Mouse (Mus musculus): ENCODE measurements at regions not wholly inside any gene's neighbourhood (a gene's known extent, or its start where the extent isn't known, plus 50 kb on each side); places are given as distances from the start of the nearest gene placed in this dataset.

DNA sequence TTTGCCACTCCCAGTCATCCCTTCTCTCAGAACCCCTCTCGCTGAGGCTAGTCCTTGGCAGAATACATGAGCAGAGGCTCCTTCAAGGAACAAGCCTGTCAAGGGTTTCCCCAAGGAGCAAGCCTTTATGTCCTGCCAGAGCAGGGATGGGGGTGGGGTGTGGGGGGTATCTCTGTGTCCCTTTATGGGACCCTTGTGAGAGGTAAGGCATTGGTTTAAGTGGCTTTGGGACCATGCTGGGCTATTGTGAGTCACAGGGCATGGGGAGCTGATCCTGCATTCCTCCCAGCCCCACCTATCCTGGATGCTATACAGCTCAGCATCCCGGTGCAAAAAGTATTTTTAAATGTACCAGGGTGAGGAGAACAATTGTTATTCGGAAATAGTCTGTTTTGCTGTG, 641.1 kb upstream of the Fam19a5 start:
- no peak for DNase-seq (ENCODE audit: low spot score in 2 of 2)

DNA sequence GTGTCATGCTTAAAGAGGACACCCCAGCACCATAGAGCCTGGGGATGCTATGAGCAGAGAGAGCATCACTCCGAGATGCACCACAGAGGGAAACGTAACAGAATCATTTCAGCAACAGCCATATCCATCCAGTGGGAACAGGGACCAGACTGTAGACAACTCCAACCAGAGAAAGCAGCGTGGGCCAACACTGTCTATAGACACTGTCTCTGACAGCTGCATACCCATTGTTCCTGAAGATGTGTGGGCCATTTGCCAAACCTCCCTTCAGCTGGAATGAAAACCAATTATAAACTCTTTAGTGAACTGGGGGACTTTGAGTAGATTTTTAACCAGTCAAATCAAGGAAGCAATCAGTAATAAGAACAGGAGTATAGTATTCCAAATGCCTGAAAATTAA, 630.8 kb upstream of the Fam19a5 start:
- DNase-seq (ENCODE audit: low spot score in 2 of 2) = no peak

DNA sequence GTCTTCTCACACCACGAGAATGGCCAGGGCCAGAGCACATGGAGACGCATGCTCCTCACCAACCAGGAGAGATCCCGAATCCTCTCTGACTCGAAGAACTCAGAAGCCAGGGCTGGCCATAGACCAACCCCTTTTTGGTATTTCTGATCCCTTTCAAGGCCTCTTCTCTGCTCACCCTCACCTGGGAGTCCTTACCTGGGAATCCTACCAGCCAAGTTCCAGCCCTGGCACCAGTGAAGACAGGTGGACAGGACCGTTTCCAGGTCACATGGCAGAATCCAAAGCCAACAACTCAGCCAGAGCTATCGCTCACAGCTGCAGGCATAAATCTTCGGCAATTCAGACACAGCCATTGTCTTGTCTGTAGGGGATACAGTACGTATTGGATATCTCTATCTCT, 626.2 kb upstream of the Fam19a5 start:
- no peak for DNase-seq (ENCODE audit: low spot score in 2 of 2)

DNA sequence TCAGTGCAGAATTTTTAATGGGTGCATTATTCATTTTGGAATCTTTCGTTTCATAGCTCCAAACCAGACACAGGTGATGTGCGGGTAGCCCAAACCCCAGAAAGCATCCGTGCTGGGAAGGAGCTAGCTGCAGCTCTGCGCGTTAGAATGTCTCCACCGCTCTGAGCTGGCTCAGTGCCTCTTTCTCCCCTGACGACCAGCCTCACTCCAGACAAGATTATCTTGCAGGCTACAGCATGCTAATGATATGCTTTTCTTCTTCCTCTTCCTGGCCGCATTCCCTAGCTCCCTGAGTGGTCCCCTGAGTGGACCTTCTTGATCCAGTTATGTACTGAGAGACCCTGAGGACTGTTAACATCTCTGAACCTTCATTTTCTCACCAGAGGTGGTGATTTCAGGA, 624.4 kb upstream of the Fam19a5 start:
- DNase-seq (ENCODE audit: low spot score in 2 of 2) = no peak

DNA sequence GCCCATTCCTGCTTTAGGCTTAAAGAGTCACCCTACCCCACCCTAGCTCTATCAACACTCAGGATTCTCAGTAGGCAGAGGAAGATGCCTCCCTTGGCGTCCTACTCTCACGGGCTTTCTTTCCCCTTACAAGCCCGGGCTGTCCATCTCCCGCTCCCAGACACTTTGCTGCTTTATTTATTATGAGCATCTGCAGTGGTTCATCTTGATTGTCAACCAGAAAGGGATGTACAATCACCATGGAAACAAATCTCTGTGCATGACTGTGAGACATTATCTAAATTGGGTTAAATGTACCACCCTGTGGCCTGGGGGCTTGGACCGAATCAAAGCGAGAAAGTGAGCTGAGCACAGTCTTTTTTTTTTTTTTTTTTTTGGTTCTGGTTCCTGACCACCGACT, 623.9 kb upstream of the Fam19a5 start:
- DNase-seq (ENCODE audit: low spot score in 2 of 2) = no peak

DNA sequence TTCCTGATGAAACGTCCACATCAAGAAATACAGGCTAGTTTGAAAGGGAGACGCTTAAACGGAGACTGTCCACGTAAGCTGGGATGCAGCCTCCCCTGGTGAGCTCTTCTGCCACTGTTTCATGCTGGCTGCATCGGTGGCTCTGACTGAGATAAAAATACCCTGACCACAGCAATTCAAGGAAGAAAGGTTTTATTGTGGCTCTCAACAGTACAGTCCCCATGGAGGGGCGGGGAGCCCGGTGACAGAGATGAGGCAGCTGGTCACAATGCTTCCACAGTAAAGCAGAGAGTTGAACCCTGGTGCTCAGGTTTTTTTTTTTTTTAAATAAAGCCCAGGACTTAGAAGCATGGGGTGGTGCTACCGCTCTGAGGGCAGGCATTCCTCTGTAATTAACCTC, 622.7 kb upstream of the Fam19a5 start:
- no peak for DNase-seq (ENCODE audit: low spot score in 2 of 2)

DNA sequence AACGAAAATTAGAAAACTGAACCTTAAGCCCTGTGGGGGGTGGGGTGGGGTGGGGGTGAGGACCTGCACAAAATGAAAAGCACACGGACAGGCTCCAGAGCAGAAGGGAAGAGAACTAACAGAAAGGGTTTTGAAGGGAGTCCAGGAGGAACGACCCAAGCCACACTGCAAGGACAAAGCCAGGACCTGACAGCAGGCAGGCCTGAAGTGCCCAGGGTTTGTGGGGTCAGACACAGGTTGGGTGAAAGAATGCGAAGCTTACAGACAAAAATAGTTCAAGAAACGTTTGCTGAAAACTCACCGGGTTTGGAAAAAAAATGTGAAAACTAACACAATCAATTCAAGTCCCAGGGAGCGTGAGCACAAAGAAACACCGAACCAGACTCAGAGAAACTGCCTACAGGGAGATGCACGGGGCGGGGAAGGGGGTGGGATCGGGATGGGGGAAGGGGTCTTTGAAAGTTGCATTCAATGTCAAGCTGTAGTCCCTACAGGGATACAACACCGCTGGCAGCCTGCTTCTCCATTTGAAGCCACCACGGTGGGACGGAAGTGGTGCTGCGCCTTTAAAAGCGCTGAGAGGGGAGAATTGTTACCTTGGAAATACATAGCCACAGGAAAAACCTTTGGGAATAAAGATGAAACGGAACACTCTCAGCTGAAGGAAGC, 618.9 kb upstream of the Fam19a5 start:
- no peak for DNase-seq (ENCODE audit: low spot score in 2 of 2)

DNA sequence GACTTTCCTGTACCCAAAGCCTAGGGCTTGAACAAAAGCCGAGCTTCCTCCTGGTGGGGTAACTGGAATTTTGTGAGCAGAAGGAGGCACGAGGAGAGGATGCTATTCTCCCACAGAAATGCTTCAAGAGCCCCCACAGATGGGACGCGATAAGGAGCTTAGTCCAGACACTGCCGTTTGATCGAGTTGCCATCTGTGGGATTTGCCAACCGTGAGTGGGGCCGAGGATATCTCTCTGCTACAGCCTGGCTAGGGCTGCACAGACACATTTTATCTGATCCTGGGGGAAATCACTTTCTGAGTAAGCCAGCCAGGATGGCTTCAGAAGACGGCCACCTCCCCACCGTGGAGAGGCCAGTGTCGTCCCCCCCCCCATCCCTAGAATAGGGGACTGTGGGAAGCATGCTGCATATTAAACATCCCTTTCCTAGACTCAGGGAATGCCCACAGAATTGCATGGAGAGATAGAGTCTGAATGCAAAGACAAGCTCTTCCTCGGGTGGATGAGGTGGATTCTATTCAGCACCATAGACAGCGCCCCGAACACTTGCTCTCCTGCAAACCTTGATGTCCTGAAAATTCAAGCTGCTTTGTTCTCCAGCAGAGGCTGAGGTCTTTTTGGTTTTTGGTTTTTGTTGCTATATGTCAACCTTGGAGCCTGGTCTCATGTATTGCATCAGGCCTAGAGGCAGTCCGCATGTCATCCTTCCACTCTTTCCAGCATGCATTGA, 611.6 kb upstream of the Fam19a5 start:
- no peak for DNase-seq (ENCODE audit: low spot score in 2 of 2)

DNA sequence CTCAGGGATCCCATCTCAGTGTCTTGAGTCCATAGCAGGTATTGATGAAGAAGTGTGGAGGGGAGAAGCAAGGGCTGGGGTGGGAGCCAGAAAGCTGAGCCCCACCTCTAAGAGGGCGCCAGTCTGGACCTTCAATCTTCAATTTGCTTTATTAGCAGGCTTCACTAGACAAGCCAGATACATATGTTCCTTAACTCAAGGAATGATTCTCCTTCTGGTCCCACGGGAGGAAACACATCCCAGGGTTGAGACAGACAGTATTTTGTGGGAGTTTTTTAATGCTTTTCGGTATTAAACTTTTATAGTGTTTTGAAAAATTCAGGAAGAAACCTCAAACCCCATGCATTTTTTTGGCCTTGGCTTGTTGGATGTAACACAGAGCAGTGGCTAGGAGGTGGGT, 606.7 kb upstream of the Fam19a5 start:
- no peak for DNase-seq (ENCODE audit: low spot score in 2 of 2)

DNA sequence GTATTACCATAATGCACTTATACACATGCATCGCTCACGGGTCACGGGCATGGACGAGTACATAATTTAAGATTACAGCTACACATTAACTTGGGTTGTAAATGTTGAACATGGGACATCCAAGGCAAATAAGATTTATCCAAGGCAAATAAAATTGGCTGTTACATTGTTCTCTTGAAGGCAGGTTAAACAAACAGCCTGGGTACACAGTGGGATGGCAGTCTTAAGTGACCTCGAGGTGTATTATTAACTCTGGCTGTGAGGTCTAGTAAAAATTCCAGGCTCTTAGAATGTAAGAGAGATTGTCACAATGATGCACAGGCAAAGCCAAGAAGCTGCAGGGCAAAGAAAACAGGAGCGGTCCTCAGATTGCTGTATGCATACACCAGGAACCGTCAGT, 599.6 kb upstream of the Fam19a5 start:
- no peak for DNase-seq (ENCODE audit: low spot score in 2 of 2)

DNA sequence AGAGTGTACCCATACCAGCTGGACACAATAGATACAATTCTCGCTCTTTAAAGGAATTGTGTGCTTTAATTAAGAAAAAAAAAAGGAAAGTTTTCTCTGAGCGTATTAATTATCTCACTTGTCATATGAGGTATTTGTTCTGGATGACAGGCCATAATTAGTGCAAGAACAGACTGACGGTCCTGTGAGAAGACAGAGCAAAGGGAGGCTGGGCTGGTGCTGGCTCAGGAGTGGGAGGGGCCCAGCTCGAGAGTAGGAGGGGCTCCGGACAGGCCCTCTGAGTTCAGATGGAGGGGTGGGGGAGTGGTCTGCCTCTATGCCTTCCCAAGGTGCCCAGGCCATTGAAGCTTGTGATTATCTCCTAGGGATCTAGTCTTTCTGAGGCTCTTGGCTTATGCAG, 591.5 kb upstream of the Fam19a5 start:
- DNase-seq (ENCODE audit: low spot score in 2 of 2) = no peak

DNA sequence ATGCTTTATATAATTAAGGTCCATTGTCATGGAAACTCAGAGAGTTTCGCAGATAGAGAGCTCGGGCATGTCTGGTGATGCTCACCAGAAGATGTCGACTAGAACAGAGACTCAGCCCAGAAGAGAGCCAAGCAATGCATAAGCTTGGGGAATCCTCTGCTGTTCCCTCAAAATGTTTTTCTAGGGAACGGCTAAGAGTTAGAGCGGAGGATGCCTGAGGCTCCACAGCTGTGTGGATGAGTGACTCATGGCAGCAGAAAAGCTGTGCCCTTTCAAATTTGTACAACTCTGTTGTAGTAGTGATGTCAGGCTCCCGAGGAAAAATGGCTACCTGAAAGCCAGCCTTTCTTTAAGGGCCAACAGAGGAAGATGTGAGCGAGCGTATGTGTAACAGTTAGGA, 586.2 kb upstream of the Fam19a5 start:
- DNase-seq (ENCODE audit: low spot score in 2 of 2) = no peak

DNA sequence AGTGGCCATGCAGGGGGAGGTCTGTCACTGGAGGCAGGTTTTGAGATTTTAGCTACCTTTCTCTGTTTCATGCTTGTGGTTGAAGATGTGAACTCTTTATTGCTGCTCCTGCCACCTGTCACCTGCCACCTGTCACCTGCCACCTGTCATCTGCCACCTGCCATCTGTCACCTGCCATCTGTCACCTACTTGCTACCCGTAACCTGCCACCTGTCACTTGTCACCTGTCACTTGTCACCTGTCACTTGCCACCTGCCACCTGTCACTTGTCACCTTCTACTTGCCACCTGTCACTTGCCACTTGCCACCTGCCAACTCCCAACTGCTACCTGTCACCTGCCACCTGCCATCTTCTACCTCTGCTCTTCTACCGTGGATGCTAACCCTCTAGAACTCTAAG, 581.2 kb upstream of the Fam19a5 start:
- no peak for DNase-seq (ENCODE audit: low spot score in 2 of 2)

DNA sequence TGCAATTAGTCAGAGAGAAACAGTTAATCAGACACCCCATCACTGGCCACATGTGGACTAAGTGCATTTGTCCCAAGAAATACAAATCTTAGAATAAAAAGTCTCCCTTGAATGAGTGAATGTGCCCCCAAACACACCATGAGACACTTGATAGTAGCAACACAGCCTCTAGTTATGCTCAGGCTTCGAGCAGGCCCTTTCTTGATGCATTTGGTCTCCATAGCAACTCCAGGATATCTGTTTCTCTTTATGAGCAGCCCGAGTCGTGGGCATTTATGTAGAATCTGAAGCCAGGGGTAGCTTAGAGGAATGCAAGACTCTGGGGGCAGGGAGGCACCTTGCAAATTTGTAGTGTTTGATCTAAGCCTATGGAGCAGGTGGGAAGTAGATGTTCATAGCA, 580.6 kb upstream of the Fam19a5 start:
- no peak for DNase-seq (ENCODE audit: low spot score in 2 of 2)

DNA sequence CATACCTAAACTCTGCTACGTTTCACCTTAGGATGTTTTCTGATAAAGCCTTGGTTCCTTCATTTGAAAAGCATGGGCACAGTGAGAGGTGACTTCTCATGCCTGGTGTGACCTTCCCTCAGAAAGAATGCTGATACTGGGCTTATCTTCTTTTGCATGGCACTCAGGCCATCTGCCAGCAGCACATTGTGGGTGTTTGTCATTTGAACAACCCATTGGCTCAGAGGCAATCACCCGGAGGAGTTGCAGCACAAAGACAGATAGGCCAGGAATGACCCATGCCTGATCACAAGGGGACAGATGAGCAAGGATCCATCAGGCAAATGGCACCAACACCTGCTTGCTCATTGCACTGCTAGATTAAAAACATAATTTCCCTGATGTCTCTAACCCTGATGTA, 572.7 kb upstream of the Fam19a5 start:
- no peak for DNase-seq (ENCODE audit: low spot score in 2 of 2)

DNA sequence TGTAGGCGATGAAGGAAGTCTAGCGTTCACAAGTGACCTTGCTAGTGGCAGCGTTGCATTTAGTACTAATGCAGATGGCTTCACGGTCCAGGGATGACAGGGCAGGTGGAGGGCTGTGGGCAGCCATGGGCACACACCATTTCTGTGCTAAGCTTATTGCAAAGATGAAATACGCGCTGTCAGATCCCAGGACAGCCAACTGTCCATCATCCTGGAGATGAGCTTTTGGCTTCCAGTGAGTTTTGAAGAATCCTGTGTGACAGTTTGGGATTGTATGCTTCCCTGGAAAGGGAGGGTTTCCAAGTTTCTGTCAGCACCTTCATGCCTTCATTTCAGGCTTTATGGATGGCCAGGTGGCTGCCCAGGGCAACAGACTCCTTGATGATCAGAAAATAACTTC, 547.9 kb upstream of the Fam19a5 start:
- no peak for DNase-seq (ENCODE audit: low spot score in 2 of 2)

DNA sequence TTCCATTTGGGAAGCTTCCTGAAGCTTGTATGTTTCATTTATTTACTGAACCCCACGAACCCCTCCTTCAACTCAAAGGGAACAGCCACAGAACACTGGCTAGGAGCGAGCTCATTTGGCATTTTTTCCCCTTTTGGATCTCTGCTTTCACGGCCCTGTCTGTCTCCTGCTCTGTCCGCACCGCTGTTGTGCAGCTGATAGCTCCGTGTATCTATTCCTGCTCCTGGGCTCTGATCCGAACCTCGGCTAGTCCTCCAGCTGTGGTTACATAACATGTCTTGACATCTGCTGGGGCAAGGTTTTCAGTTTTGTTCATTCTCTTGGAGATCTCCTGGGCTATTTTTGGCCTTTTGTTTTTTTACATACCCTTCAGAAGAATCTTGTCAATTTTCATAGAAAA, 525.1 kb upstream of the Fam19a5 start:
- no peak for DNase-seq (ENCODE audit: low spot score in 2 of 2)

DNA sequence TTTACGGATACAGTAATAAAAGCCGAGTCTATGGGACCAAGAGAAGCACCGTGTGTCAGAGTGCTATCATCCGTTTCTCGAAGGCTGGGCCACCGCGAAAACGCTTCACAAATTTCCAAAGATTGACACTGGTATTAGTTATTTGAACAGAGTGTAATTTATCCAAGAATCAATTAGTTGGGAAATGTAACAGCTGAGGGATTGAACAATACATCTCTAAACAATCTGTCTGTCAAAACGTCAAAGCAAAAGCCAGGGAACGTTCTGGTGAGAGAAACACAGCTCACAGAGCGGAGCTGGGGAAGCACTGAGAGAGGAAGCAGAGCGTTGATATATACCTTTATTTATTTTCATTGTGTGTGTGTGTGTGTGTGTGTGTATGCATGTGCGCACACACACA, 498.1 kb upstream of the Fam19a5 start:
- no peak for DNase-seq (ENCODE audit: low spot score in 2 of 2)

DNA sequence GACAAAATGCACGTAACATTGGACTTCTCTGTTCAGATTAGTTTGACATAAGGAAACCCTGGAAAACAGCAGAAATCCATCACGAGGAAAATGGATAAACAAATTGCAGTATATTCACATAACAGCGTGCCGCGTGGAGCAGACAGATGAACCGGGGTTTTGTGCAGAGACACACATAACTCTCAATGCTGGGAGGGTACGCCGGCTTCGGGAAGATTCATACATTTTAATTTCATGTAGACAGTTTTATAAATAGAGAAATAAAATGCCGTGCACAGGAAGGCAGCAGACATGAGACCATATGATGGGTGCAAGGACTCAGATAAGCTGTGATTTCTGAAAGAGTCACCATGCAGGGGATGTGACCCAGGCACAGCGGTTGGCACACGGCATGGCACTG, 489.9 kb upstream of the Fam19a5 start:
- no peak for DNase-seq (ENCODE audit: low spot score in 2 of 2)

DNA sequence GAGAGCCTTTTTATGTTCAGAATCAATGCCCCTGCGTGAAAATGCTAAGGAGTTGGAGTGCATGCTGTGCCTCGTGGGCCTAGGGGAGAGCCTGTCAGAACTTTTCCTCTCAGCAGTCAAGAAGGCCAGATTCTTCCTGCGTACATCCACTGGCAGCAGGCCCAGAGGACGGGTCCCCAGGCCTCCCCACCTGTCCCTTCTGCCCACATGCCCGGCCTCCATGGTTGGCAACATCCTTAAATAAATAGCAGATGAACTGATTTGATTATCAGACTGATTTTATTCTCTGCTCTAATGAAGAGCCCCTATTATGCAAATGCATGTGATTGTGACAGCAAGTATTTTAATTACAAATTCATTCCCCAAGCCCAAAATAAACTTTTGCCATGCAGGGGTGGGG, 479.2 kb upstream of the Fam19a5 start:
- DNase-seq (ENCODE audit: low spot score in 2 of 2) = no peak

DNA sequence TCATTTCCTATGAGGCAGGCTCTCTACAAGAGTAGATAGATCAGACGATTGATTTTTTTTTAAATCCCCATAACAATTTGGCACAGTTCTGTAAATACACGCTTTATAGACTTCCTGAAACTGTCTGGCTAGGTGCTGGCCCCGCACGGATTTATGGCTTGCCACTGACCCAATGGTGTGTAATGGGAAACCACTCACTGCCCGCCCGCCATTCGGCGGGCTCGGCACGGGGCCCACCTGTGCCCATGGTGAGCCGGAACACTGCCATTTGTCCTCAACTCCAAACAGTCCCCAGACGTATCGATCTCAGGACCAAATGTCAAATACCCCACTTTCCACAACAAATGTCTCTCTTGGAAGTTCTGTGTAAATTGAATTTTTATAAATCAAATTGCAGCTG, 475.8 kb upstream of the Fam19a5 start:
- DNase-seq (ENCODE audit: low spot score in 2 of 2) = no peak

DNA sequence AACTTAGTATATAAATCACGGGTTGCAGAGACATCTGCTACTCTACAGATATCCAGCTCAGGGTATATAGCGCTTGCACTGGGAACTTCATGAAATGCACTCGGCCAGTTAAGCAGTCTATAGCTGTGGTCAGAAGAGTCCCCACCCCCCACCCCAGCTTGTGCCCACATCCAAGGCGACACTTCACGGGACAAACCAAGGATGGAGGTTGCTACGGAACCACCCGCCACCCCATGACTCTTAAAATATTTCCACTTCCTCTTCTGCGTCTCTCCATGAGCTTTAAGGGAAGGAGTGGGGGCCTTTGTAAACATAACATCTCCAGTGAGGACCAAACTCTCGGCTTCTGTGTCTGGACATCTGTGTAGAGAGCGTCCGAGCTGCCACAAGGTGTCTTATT, 469.5 kb upstream of the Fam19a5 start:
- no peak for DNase-seq (ENCODE audit: low spot score in 2 of 2)

DNA sequence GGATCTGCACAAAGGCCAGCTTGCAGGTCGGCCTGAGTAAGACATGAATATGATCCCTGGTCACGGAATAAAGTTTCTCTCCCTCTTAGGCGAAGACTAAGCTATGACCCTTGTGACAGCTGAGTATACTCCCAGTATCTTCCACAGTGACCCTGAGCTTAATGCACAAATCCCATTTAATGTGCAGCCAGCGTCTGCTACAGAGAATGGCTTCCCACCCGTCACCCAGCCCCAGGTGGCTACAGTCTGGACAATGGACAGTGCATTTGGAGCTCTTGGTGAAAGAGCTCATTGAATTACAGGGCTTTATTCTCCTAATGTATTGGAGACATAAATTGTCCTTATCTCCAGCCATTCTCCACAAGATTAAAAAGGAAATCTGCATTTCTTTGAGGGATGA, 454.3 kb upstream of the Fam19a5 start:
- DNase-seq (ENCODE audit: low spot score in 2 of 2) = no peak

Measured in frontal cortex, postnatal 25 days (tissue).